Mouse (Mus musculus) liver, embryonic 12.5 days (tissue): ENCODE results near the gene Vipr2. TPM values are rescaled to one million over a fixed set of nuclear protein-coding genes. Genes with fewer than 3 reads are reported as not detected.

Experiments
- ATAC-seq: fragments of 200-750 bp; cut with Nextera tagmentation; 2 replicates; pipeline ENCODE4 v1.8.0; 2017; ENCODE audit warnings: moderate number of reproducible peaks, mild to moderate bottlenecking, moderate library complexity
- H3K27ac ChIP-seq: fragments of 300-500 bp; sonication (generic); 2 replicates; pipeline ENCODE4 v1.5.1; 2016; ENCODE audit warnings: mild to moderate bottlenecking
- H3K27me3 ChIP-seq: fragments of 300-500 bp; sonication (generic); replicated peaks from 2 replicates; pipeline ENCODE4 v1.6.1; 2016; ENCODE audit warnings: mild to moderate bottlenecking, moderate library complexity
- H3K36me3 ChIP-seq: fragments of 300-500 bp; sonication (generic); 2 replicates; pipeline ENCODE4 v1.6.1; 2016; ENCODE audit warnings: mild to moderate bottlenecking, moderate library complexity
- H3K4me1 ChIP-seq: fragments of 300-500 bp; sonication (generic); 2 replicates; pipeline ENCODE4 v1.6.1; 2016
- H3K4me2 ChIP-seq: fragments of 300-500 bp; sonication (generic); 2 replicates; pipeline ENCODE4 v1.6.1; 2016; ENCODE audit warnings: mild to moderate bottlenecking, moderate library complexity
- H3K4me3 ChIP-seq: fragments of 300-500 bp; sonication (generic); 2 replicates; pipeline ENCODE4 v1.5.1; 2016; ENCODE audit warnings: mild to moderate bottlenecking, moderate library complexity
- H3K9ac ChIP-seq: fragments of 300-500 bp; sonication (generic); 2 replicates; pipeline ENCODE4 v1.6.1; 2016; ENCODE audit warnings: mild to moderate bottlenecking, moderate library complexity
- H3K9me3 ChIP-seq: fragments of 300-500 bp; sonication (generic); replicated peaks from 2 replicates; pipeline ENCODE4 v1.6.1; 2016; ENCODE audit warnings: mild to moderate bottlenecking, moderate library complexity
- WGBS: fragments of 180-500 bp; shearing (Covaris S2); methylation state at CpG from one replicate; pipeline ENCODE4 v1.1.7; 2016; ENCODE audit not compliant: insufficient replicate concordance; 5-methylcytosine and 5-hydroxymethylcytosine counted together
- polyA plus RNA-seq: library from polyadenylated mRNA; unstranded; fragments of >200 nt; fragmentation: Nextera tagmentation; extraction: Ambion mirVana; gene quantifications from 2 replicates; pipeline ENCODE4 v1.2.1, GENCODE M21; 2016

Vipr2 gene
- polyA plus RNA-seq, 1 experiment from 2014 or later: 0.27 TPM

DNA sequence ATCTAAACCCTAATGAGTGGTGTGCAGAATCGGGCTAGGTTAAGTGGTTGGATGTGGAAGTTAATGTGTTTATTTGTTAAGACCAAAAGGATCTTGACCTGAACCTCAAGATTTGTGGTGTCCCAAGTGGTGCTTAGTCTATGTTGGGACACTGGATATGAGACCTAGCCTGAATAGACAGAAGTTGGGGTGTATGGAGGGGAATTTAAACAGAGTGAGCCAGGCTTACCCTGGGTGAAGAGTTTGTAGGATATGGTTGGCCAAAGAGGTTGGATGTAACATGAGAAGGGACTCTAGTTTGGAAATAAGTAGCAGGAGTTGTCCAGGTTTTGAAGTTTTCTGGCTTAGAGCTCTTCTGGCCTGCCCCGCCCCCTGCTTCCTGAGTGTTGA is 15.3 kb upstream of the Vipr2 start:
- 66% methylated on average over 2 of the region's 2 CpGs for WGBS
- H3K27ac ChIP-seq: no peak overlapping the region
- no peaks in the 10 kb centered on the region for H3K4me1 ChIP-seq
- no peak for ATAC-seq
- H3K36me3 ChIP-seq: peaks cover 40% of the 10 kb centered on the region
- peaks cover 14% of the 10 kb centered on the region for H3K9me3 ChIP-seq
- no peak overlapping the region for H3K9ac ChIP-seq
- H3K27me3 ChIP-seq: no peaks in the 10 kb centered on the region
- no peak overlapping the region for H3K4me2 ChIP-seq
- no peak overlapping the region for H3K4me3 ChIP-seq

DNA sequence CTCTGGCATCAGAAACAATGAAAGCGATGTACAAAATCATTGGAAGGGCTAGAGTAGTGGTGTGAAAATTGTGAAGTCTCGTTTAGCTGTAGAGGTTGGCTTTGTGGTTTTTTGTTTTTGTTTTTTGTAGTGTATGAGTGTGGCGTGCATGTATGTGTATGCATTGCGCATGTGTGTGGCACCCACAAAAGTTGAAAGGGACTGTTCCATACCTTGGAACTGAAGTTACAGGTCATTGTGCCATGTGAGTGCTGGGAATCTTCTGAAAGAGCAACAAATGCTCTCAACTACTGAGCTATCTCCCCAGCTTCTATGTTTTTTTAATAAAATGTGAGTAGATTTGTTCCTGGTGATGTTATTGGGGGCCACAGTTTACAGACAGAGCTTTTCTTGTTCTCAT is 14.5 kb upstream of the Vipr2 start:
- no peak for ATAC-seq

DNA sequence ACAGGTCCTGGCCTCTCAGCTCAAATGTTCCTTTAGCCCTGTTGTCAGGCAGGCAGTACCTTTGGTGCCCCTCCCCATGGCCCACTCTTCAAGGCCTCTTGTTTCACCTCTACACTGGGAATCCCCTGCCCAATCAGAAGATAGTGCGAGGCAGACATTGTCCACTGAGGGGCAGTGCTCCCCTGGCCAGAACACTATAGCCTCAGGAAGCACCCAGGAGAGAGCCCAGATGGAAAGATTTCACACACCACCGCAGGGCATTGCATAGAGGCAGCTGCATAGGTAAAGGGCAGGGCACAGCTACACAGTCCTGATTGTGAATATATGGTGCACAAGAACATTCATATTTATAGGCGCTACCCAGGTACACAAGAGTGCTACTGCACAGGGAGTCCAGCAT is 6.5 kb upstream of the Vipr2 start:
- Histone ChIP-seq H3K4me2 (no peak overlapping the region), H3K27ac (no peak overlapping the region), H3K4me1 (no peaks in the 10 kb centered on the region), H3K9ac (no peak overlapping the region), H3K4me3 (no peak overlapping the region), H3K9me3 (no peaks in the 10 kb centered on the region), H3K36me3 (no peaks in the 10 kb centered on the region), H3K27me3 (peaks cover 6% of the 10 kb centered on the region; the same call in 1 of the 2 replicates)
- ATAC-seq: 0 out of 2 replicates have a peak, but pooled peaks have one; percentile 13
- WGBS: 25% methylated on average over 3 of the region's 3 CpGs

More for the DNA sequence above, 14.5 kb upstream of the Vipr2 start:
- no peak overlapping the region for H3K27ac ChIP-seq
- peaks cover 14% of the 10 kb centered on the region for H3K9me3 ChIP-seq
- no peak overlapping the region for H3K4me2 ChIP-seq
- no peaks in the 10 kb centered on the region for H3K27me3 ChIP-seq
- peaks cover 35% of the 10 kb centered on the region for H3K36me3 ChIP-seq
- WGBS: 71% methylated on average over 4 of the region's 4 CpGs
- H3K4me1 ChIP-seq: no peaks in the 10 kb centered on the region
- no peak overlapping the region for H3K4me3 ChIP-seq
- H3K9ac ChIP-seq: no peak overlapping the region

DNA sequence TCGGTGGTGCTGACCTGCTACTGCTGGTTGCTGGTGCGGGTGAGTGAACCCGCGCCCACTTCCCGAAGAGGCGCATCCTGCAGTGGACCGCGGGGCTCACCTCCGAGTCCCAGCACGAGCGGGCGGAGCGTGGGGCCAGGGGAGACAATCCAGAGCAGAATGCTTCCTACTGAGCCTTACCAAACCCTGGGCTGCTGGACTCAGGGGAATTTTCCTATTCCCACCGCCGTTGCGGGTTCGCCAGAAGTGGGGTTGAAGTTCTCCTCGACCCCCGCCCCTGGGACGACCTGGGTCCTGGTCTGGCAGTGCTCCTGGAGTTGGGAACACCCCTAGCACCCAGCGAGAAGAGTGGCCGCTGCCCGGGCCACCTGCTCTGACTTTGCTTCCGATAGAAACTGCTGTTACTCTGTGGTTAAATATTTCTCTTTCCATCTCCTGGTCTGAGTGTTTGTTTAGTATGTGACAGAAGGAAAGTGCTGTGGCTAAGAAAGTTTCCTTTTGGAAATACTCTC is 385 bp downstream of the Vipr2 start:
- H3K27ac ChIP-seq: no peak overlapping the region
- H3K36me3 ChIP-seq: no peaks in the 10 kb centered on the region
- no peaks in the 10 kb centered on the region for H3K9me3 ChIP-seq
- H3K4me2 ChIP-seq: peak overlapping the region; percentile 71
- H3K4me1 ChIP-seq: 0 out of 2 replicates have a peak, but pooled peaks cover 4% of the 10 kb centered on the region
- 1% methylated on average over 24 of the region's 24 CpGs for WGBS
- no peak; the same call in 1 of the 2 replicates for ATAC-seq
- peak overlapping the region; percentile 35; the same call in 1 of the 2 replicates for H3K9ac ChIP-seq
- H3K4me3 ChIP-seq: peak overlapping the region; percentile 52
- H3K27me3 ChIP-seq: peaks cover 43% of the 10 kb centered on the region

GRCm38 (mm10) chr12:116083125-116083524 is 5.6 kb downstream of the Vipr2 start:
- Histone ChIP-seq H3K9me3 (no peaks in the 10 kb centered on the region), H3K9ac (no peak overlapping the region), H3K36me3 (no peaks in the 10 kb centered on the region), H3K4me2 (no peak overlapping the region), H3K4me3 (no peak overlapping the region), H3K4me1 (no peaks in the 10 kb centered on the region), H3K27ac (no peak overlapping the region), H3K27me3 (peaks cover 16% of the 10 kb centered on the region)
- 70% methylated on average over 6 of the region's 6 CpGs for WGBS
- no peak for ATAC-seq

- H3K9me3 ChIP-seq: no peaks in the 10 kb centered on the region
- ATAC-seq: no peak
- WGBS: 43% methylated on average over 2 of the region's 2 CpGs
These were observed 6.8 kb downstream of the Vipr2 start for GRCm38 (mm10) chr12:116084294-116084693.

DNA sequence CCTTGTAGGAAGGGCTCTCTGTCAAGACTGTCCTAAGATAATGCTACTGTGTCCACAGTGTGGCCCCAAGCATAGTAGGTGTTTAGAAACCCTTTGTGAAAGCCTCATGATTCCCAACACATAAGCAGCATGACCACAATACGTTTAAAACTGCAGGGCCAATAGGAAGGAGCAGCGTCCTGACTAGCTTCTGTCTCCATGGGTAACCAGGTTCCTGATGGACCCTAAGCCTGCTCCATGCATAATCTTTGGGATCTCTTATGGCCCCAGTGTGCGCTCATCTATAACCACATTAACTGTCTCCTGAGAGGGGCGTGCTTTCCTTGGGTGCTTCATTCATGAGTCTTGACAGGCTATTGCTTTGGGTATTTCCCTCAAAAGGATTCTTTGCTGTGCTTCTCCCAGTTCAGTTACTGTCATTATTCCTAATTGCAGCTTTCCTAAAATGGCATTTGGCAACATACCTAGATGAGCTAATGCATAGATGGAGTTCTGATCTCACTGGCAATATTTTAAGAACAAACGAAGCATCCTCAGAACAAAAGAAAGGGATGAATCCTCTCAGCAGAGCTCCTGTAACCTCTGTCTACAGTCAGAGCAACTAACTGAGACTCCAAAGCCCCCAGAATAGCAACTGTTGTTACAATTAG is 9.6 kb downstream of the Vipr2 start:
- no peak for ATAC-seq
- WGBS: 68% methylated on average over 5 of the region's 5 CpGs
- no peaks in the 10 kb centered on the region for H3K36me3 ChIP-seq
- H3K27me3 ChIP-seq: no peaks in the 10 kb centered on the region
- no peak overlapping the region for H3K4me3 ChIP-seq
- H3K4me1 ChIP-seq: no peaks in the 10 kb centered on the region
- no peak overlapping the region for H3K4me2 ChIP-seq
- H3K9ac ChIP-seq: no peak overlapping the region
- H3K27ac ChIP-seq: no peak overlapping the region
- H3K9me3 ChIP-seq: no peaks in the 10 kb centered on the region

More at GRCm38 (mm10) chr12:116084294-116084693, 6.8 kb downstream of the Vipr2 start:
- Histone ChIP-seq H3K9ac (no peak overlapping the region), H3K4me1 (no peaks in the 10 kb centered on the region), H3K4me2 (no peak overlapping the region), H3K27ac (no peak overlapping the region), H3K4me3 (no peak overlapping the region), H3K27me3 (peaks cover 6% of the 10 kb centered on the region), H3K36me3 (no peaks in the 10 kb centered on the region)

- no peak overlapping the region for H3K27ac ChIP-seq
- 69% methylated on average over 3 of the region's 3 CpGs for WGBS
- H3K9ac ChIP-seq: no peak overlapping the region
- H3K4me2 ChIP-seq: no peak overlapping the region
- no peak for ATAC-seq
- H3K9me3 ChIP-seq: no peaks in the 10 kb centered on the region
- no peak overlapping the region for H3K4me3 ChIP-seq
- H3K36me3 ChIP-seq: no peaks in the 10 kb centered on the region
- no peaks in the 10 kb centered on the region for H3K27me3 ChIP-seq
- no peaks in the 10 kb centered on the region for H3K4me1 ChIP-seq
These were observed 12.3 kb downstream of the Vipr2 start for GRCm38 (mm10) chr12:116089836-116090235.

DNA sequence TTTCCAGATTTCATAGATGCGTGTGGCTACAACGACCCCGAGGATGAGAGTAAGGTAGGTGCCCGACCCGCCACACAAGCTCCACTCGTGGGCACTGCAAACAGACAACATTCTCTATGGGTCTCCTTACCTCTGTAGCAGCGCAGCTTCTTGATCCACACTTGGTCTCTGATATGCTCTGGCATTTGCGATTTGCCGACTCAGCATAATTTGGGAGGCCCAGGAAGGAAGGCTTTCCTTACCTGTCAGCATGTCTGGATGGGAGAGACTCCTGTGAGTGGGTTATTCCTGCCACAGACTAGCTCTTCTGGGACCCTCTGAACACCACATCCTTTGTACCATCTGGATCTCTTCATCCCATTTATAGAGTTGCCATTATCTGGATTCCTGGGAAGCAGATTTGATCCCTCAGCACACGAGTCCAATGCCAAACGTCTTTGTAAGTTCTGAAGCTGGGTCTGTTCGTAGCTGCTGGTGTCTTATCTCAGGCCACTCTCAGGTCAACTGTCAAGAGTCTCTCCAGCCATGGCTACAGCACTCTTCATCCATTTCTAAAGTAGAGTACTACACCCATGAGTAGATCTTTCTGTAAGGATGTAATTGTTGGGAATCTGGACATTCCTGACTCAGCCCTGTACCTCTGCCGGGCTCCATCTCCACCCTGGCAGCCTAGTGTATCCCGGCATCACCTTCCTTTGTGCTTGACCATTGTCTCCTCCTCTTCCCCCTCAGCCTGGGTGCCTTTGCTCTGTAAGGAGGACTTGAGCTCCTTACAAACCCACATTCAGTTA is 17.4 kb downstream of the Vipr2 start:
- Histone ChIP-seq H3K9me3 (no peaks in the 10 kb centered on the region), H3K4me1 (no peaks in the 10 kb centered on the region), H3K36me3 (no peaks in the 10 kb centered on the region), H3K9ac (no peak overlapping the region), H3K4me3 (no peak overlapping the region), H3K4me2 (no peak overlapping the region), H3K27ac (no peak overlapping the region), H3K27me3 (no peaks in the 10 kb centered on the region)
- ATAC-seq: no peak
- WGBS: 62% methylated on average over 14 of the region's 14 CpGs

GRCm38 (mm10) chr12:116096361-116096904 is 18.9 kb downstream of the Vipr2 start:
- ATAC-seq: no peak
- WGBS: 43% methylated on average over 3 of the region's 3 CpGs

DNA sequence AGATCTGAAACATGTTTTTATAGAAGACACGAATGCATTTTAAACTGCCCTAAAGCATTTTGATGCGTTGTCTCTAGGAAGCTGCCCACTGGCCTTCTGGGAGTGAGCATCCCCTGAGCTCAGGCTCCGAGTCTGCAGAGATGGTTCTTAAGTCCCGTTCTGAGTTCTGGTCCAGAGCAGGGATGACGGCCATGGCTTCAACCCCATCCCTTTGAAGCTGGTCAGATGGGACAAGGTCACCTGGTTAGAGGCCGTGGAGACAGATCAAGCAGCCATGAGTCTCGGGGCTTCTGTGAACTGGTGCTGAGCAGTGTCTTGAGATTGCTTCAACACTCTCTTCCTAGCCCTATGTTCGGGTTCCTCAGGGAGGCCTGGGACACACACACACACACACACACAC is 19.6 kb downstream of the Vipr2 start:
- no peak overlapping the region for H3K4me2 ChIP-seq
- no peaks in the 10 kb centered on the region for H3K9me3 ChIP-seq
- 71% methylated on average over 8 of the region's 8 CpGs for WGBS
- H3K4me1 ChIP-seq: no peaks in the 10 kb centered on the region
- no peaks in the 10 kb centered on the region for H3K36me3 ChIP-seq
- no peaks in the 10 kb centered on the region for H3K27me3 ChIP-seq
- no peak overlapping the region for H3K9ac ChIP-seq
- no peak overlapping the region for H3K27ac ChIP-seq
- no peak for ATAC-seq
- no peak overlapping the region for H3K4me3 ChIP-seq

More at GRCm38 (mm10) chr12:116096361-116096904, 18.9 kb downstream of the Vipr2 start:
- Histone ChIP-seq H3K9me3 (no peaks in the 10 kb centered on the region), H3K4me3 (no peak overlapping the region), H3K4me2 (no peak overlapping the region), H3K9ac (no peak overlapping the region), H3K27ac (no peak overlapping the region), H3K27me3 (no peaks in the 10 kb centered on the region), H3K36me3 (no peaks in the 10 kb centered on the region), H3K4me1 (no peaks in the 10 kb centered on the region)

DNA sequence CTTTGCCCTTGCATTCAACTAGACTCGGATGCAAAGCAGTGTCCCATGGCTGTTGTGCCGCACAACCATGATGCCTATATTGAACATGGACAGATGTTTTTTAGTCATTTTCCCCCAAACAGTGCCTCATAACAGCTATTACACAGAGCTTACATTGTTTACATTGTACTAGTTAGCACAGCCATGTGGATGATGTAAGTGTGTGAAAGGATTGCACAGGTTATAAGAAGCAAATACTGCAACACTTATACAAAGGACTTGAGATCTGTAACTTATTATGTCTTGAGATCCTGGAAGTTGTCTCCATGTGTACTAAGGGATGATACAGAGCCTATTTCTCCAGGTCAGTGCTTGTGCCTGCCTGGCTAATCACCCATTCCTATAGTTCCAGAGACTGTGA is 24.4 kb downstream of the Vipr2 start:
- Histone ChIP-seq H3K36me3 (no peaks in the 10 kb centered on the region), H3K9me3 (no peaks in the 10 kb centered on the region), H3K27ac (no peak overlapping the region), H3K4me2 (no peak overlapping the region), H3K4me3 (no peak overlapping the region), H3K4me1 (no peaks in the 10 kb centered on the region), H3K27me3 (no peaks in the 10 kb centered on the region), H3K9ac (no peak overlapping the region)
- ATAC-seq: no peak
- WGBS: 59% methylated on average over 2 of the region's 2 CpGs
